Mouse (Mus musculus) cortical plate, adult 2 months (tissue): ENCODE data around the gene Rims3.

Source experiments
- CTCF ChIP-seq: fragments of 200-500 bp; IDR thresholded peaks from 2 replicates; pipeline ENCODE4 v1.5.1; 2011; ENCODE audit warnings: mild to moderate bottlenecking, control low read depth, low read length; ENCODE audit not compliant: insufficient read depth; ENCODE audit errors: extremely low read depth
- POLR2A ChIP-seq: fragments of 200-500 bp; IDR thresholded peaks from 2 replicates; pipeline ENCODE4 v1.6.1; 2011; ENCODE audit warnings: mild to moderate bottlenecking, low read length, control low read depth; ENCODE audit not compliant: insufficient read depth; ENCODE audit errors: extremely low read depth

DNA sequence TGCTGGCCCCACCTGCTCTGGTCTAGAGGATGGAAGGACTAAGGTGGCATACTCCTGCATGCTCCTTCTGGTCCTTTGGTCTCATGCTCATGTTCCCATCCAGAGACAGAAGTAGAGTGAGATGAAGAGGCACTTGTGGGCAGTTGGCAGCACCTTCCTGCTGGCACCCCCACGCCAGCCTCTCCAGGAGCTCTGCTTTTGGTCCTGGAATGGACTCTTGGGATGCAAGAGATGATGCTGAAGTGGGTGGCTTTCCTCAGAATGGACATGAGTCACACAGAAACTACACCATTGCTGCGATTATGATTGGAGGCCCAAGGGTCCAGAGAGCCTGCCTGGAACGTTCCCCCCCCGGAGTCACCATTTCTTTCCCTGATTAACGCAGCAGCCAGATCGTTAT lies 5.7 kb upstream of the Rims3 start:
- TF ChIP-seq CTCF (no peak), POLR2A (no peak)
